Mouse (Mus musculus): ENCODE measurements at regions not wholly inside any gene's neighbourhood (a gene's known extent, or its start where the extent isn't known, plus 50 kb on each side); places are given as distances from the start of the nearest gene placed in this dataset.

DNA sequence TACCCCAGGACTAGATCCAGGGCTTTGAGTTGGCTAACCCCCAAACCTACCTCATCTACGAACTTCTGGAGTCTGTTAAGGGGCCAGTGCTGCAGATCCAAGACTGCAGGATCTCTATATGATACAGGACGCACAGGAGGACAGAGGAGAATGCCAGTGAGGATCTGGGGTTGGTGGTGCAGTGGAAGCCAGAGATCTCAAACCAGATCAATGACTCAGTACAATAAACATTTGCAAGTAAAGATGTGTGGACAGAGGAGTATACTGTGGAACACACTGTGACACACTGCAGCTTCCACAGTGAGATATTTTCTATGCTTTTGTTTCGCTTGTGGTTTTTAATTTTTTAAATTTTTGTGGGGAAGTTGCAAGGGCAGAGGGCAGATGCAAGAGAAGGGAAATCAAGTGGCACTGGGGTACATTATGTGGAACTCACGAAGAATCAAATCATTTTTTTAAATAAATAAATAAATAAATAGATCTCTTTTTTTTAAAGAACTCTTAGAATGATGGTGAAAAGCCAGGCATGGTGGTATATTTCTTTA, 227.8 kb downstream of the Tm4sf1 start:
- ATAC-seq (replicated peaks; ENCODE audit: low FRiP score, low read depth) (no peak), DNase-seq (ENCODE audit: low spot score) (no peak)
- WGBS = 89% methylated on average over 4 of the region's 4 CpGs
- Histone ChIP-seq H3K27ac (no peak overlapping the region), H3K36me3 (ENCODE audit: insufficient read depth, low read length) (no peaks in the 10 kb centered on the region), H3K4me2 (ENCODE audit: low read length) (no peak overlapping the region), H3K9me3 (replicated peaks; ENCODE audit: low read length) (no peaks in the 10 kb centered on the region), H3K4me3 (replicated peaks; ENCODE audit: low read depth, low read length) (no peak overlapping the region), H3K27me3 (ENCODE audit: insufficient read depth, low read length) (no peaks in the 10 kb centered on the region), H3K4me1 (replicated peaks; ENCODE audit: insufficient read depth, low read length) (no peaks in the 10 kb centered on the region), H3K9ac (ENCODE audit: low read depth, low read length) (no peak overlapping the region)
- no peak for TF ChIP-seq CTCF (IDR thresholded peaks at IDR 0.05; ENCODE audit: low read depth)

DNA sequence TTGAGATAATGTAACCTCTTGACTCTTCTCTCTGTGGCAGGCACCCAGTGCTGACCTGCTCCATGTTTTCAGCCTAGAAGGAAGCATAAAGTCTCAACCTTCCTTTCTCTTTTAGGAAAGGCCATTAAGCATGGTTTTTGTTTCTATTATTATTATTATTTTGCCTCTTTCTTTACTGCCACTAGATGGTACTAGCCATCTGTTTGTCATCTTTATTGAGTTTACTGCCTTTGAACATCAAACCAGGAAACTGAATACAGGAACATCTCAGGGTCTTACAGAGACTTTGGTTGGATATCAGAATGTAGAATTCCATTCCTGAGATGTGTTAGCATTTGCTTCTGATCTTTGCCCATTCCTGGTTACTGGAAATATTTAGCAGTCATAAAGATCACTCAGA, 268.8 kb downstream of the Tm4sf1 start:
- Histone ChIP-seq H3K4me2 (ENCODE audit: low read length) (no peak overlapping the region), H3K4me3 (replicated peaks; ENCODE audit: low read depth, low read length) (no peak overlapping the region), H3K27ac (no peak overlapping the region), H3K4me1 (replicated peaks; ENCODE audit: insufficient read depth, low read length) (no peaks in the 10 kb centered on the region), H3K9me3 (replicated peaks; ENCODE audit: low read length) (no peaks in the 10 kb centered on the region), H3K9ac (ENCODE audit: low read depth, low read length) (no peak overlapping the region), H3K27me3 (ENCODE audit: insufficient read depth, low read length) (no peaks in the 10 kb centered on the region), H3K36me3 (ENCODE audit: insufficient read depth, low read length) (no peaks in the 10 kb centered on the region)
- DNase-seq (ENCODE audit: low spot score) (peak; percentile 4), ATAC-seq (replicated peaks; ENCODE audit: low FRiP score, low read depth) (no peak)
- TF ChIP-seq CTCF (IDR thresholded peaks at IDR 0.05; ENCODE audit: low read depth) = peak; percentile 32; the same call in 1 of the 2 replicates

DNA sequence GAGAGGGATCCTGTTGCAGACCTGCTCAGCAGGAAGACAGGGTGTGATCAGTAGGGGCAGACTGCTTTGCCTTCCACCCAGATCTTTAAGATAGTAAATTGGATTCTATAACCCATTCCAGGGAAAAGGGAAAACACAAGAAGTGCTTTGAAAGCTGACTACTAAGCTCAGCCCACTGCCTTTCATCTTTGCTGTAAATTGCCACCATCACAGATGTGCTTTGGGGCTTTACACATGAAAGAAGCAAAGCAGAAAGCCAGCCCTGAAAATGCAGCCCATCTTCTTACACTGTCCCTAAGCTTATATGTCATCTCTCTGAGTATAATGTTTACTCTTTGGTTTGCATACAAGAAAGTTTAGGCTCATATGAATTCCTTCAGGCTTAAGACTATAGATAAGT, 283.6 kb downstream of the Tm4sf1 start:
- no peak for DNase-seq (ENCODE audit: low spot score)
- TF ChIP-seq CTCF (IDR thresholded peaks at IDR 0.05; ENCODE audit: low read depth) = no peak
- H3K27me3 ChIP-seq (ENCODE audit: insufficient read depth, low read length) = no peaks in the 10 kb centered on the region
- no peak overlapping the region for H3K4me2 ChIP-seq (ENCODE audit: low read length)
- no peak for ATAC-seq (replicated peaks; ENCODE audit: low FRiP score, low read depth)
- H3K4me3 ChIP-seq (replicated peaks; ENCODE audit: low read depth, low read length) = no peak overlapping the region
- H3K9ac ChIP-seq (ENCODE audit: low read depth, low read length) = no peak overlapping the region
- H3K9me3 ChIP-seq (replicated peaks; ENCODE audit: low read length) = no peaks in the 10 kb centered on the region
- no peaks in the 10 kb centered on the region for H3K36me3 ChIP-seq (ENCODE audit: insufficient read depth, low read length)
- H3K27ac ChIP-seq = no peak overlapping the region
- no peaks in the 10 kb centered on the region for H3K4me1 ChIP-seq (replicated peaks; ENCODE audit: insufficient read depth, low read length)

DNA sequence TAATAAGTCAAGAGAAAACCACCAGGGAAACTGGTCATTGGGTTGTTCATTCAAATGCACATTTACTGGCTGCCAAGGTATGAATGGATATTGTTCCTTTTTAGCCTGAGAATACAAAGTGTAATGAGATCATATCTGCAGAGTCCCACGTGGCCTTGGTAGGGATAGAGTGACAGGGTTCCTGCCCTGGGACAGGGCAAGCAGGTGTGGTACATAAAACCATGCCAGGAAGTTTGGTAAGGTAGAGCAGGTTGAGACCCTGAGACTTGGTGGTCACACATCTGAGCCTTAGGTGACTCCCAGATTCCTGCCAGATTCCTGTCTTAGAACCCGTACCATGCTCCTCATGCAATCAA, 320.5 kb downstream of the Tm4sf1 start:
- Histone ChIP-seq H3K27ac (no peak overlapping the region), H3K27me3 (ENCODE audit: insufficient read depth, low read length) (no peaks in the 10 kb centered on the region), H3K4me3 (replicated peaks; ENCODE audit: low read depth, low read length) (no peak overlapping the region), H3K36me3 (ENCODE audit: insufficient read depth, low read length) (no peaks in the 10 kb centered on the region), H3K9ac (ENCODE audit: low read depth, low read length) (no peak overlapping the region), H3K4me1 (replicated peaks; ENCODE audit: insufficient read depth, low read length) (no peaks in the 10 kb centered on the region), H3K4me2 (ENCODE audit: low read length) (no peak overlapping the region), H3K9me3 (replicated peaks; ENCODE audit: low read length) (no peaks in the 10 kb centered on the region)
- DNase-seq (ENCODE audit: low spot score) (no peak), ATAC-seq (replicated peaks; ENCODE audit: low FRiP score, low read depth) (no peak)
- no peak for TF ChIP-seq CTCF (IDR thresholded peaks at IDR 0.05; ENCODE audit: low read depth)
- WGBS = 63% methylated on average over 2 of the region's 2 CpGs

DNA sequence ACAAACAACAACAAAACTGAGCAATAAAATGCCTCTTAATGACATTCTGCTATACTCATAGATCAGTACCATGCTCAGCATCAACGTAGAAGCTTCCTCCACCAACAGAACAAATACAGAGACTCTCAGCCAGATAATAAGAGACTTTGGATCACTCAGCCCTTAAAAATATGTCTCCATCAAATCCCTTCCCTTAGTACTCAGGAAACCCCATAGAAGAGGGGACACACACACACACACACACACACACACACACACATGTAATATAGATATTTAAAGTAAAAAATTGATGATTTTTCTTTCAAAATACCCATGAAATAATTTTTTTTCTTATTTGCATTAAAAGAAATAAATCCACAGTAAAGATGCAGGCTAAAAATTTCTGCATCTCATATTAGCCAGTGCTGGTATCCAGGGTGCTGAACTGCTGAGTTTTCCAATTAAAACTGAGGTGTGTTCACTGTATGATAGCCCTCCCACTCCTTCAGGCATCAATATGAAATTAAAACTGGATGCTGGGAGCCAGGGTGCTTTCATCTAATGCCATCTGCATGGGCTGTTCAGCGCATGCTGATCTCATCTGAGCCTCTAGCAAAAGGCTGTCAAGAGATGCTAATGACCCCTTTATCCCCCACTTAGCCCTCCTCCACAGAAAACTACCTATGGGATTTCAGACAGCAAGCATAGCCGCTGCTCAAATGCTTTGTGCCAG, 321.0 kb downstream of the Tm4sf1 start:
- Histone ChIP-seq H3K4me2 (ENCODE audit: low read length) (no peak overlapping the region), H3K4me1 (replicated peaks; ENCODE audit: insufficient read depth, low read length) (no peaks in the 10 kb centered on the region), H3K27me3 (ENCODE audit: insufficient read depth, low read length) (no peaks in the 10 kb centered on the region), H3K36me3 (ENCODE audit: insufficient read depth, low read length) (no peaks in the 10 kb centered on the region), H3K4me3 (replicated peaks; ENCODE audit: low read depth, low read length) (no peak overlapping the region), H3K27ac (no peak overlapping the region), H3K9ac (ENCODE audit: low read depth, low read length) (no peak overlapping the region), H3K9me3 (replicated peaks; ENCODE audit: low read length) (no peaks in the 10 kb centered on the region)
- ATAC-seq (replicated peaks; ENCODE audit: low FRiP score, low read depth) (no peak), DNase-seq (ENCODE audit: low spot score) (no peak)
- no peak for TF ChIP-seq CTCF (IDR thresholded peaks at IDR 0.05; ENCODE audit: low read depth)
- WGBS = 74% methylated on average over 3 of the region's 3 CpGs

DNA sequence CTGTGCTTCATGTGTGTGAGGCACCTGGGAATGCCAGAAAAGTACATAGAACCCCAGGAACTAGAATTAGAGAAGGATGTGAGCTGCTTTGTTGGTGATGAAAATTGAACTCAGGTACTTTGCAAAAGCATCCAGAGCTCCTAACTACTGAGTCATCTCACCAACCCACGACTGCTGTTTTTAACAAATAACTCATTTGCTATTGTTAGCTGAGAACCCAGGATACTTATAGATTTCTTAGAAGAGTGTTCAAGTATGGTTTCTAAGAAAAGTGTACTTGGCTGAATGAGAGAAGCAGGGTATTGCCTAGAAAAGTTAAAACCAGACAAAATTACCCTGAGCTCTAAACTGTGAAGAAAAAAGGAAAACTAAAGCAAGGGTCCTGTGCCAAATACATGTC, 335.8 kb downstream of the Tm4sf1 start:
- WGBS = 85% methylated on average over 1 of the region's 1 CpGs

DNA sequence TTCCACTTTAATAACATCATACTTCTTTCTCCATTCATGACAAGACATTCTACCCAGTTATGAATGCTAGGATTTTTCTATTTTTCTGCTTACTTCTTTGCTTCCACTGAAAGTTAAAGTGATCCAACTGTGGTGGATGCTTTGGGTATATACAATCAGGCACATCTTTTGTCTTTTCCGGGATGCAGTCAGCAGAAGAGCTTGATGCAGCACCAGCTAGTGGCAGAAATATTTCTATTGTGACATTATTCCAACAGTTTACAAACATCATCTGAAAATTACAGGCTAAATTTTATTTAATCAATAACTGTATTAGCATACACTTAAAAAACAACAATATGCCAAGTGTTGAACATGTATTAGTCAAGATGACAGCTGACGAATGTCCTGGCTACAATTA, 336.3 kb downstream of the Tm4sf1 start:
- TF ChIP-seq CTCF (IDR thresholded peaks at IDR 0.05; ENCODE audit: low read depth) = no peak

More for the DNA sequence above, 335.8 kb downstream of the Tm4sf1 start:
- Histone ChIP-seq H3K9ac (ENCODE audit: low read depth, low read length) (no peak overlapping the region), H3K27ac (no peak overlapping the region), H3K9me3 (replicated peaks; ENCODE audit: low read length) (no peaks in the 10 kb centered on the region), H3K4me1 (replicated peaks; ENCODE audit: insufficient read depth, low read length) (no peaks in the 10 kb centered on the region), H3K27me3 (ENCODE audit: insufficient read depth, low read length) (no peaks in the 10 kb centered on the region), H3K36me3 (ENCODE audit: insufficient read depth, low read length) (no peaks in the 10 kb centered on the region), H3K4me2 (ENCODE audit: low read length) (no peak overlapping the region), H3K4me3 (replicated peaks; ENCODE audit: low read depth, low read length) (no peak overlapping the region)
- no peak for TF ChIP-seq CTCF (IDR thresholded peaks at IDR 0.05; ENCODE audit: low read depth)
- ATAC-seq (replicated peaks; ENCODE audit: low FRiP score, low read depth) = no peak
- no peak for DNase-seq (ENCODE audit: low spot score)

More for the DNA sequence above, 336.3 kb downstream of the Tm4sf1 start:
- H3K27ac ChIP-seq = no peak overlapping the region
- 90% methylated on average over 2 of the region's 2 CpGs for WGBS
- H3K4me3 ChIP-seq (replicated peaks; ENCODE audit: low read depth, low read length) = no peak overlapping the region
- DNase-seq (ENCODE audit: low spot score) (no peak), ATAC-seq (replicated peaks; ENCODE audit: low FRiP score, low read depth) (no peak)
- no peaks in the 10 kb centered on the region for H3K9me3 ChIP-seq (replicated peaks; ENCODE audit: low read length)
- H3K36me3 ChIP-seq (ENCODE audit: insufficient read depth, low read length) = no peaks in the 10 kb centered on the region
- H3K4me2 ChIP-seq (ENCODE audit: low read length) = no peak overlapping the region
- H3K4me1 ChIP-seq (replicated peaks; ENCODE audit: insufficient read depth, low read length) = no peaks in the 10 kb centered on the region
- H3K27me3 ChIP-seq (ENCODE audit: insufficient read depth, low read length) = no peaks in the 10 kb centered on the region
- H3K9ac ChIP-seq (ENCODE audit: low read depth, low read length) = no peak overlapping the region

Data from kidney, postnatal 0 days (tissue).